Mouse (Mus musculus) liver, adult 2 months (tissue): ENCODE results near the gene Sec61a1.

Source experiments
- CTCF ChIP-seq: fragments of 200-500 bp; IDR thresholded peaks from 2 replicates; pipeline ENCODE4 v1.5.1; 2011; ENCODE audit warnings: low read depth, low read length, control low read depth
- POLR2A ChIP-seq: fragments of 200-500 bp; IDR thresholded peaks from 2 replicates; pipeline ENCODE4 v1.6.1; 2011; ENCODE audit warnings: low read length, control low read depth; ENCODE audit not compliant: insufficient read depth; ENCODE audit errors: extremely low read depth

DNA sequence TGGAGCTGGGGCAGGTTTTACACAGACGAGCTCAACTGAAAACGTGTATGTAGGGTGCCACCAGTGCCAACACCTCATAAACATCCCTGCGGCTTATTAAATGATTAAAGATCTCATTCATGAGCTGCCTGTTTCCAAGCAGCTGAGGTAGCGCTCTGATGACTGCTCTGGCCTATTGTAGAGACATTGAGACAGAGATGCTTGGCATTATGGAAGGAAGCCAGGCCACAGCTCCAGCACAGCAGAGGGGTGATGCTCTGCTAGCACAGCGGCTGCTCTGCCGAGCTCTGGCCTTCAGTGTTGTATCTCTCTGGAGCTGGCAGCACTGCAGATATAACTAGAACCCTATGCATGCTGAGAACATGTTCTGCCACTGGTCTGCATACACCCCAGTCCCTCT lies 25.0 kb downstream of the Sec61a1 start:
- no peak for TF ChIP-seq CTCF
- no peak for TF ChIP-seq POLR2A
